Mouse (Mus musculus) thymus, postnatal 25 days (tissue): Measurements from ENCODE around the gene Ppfibp2.

Source experiments
- DNase-seq: peaks from one replicate; pipeline ENCODE4 v3.0.0; 2022

Gene Ppfibp2

DNA sequence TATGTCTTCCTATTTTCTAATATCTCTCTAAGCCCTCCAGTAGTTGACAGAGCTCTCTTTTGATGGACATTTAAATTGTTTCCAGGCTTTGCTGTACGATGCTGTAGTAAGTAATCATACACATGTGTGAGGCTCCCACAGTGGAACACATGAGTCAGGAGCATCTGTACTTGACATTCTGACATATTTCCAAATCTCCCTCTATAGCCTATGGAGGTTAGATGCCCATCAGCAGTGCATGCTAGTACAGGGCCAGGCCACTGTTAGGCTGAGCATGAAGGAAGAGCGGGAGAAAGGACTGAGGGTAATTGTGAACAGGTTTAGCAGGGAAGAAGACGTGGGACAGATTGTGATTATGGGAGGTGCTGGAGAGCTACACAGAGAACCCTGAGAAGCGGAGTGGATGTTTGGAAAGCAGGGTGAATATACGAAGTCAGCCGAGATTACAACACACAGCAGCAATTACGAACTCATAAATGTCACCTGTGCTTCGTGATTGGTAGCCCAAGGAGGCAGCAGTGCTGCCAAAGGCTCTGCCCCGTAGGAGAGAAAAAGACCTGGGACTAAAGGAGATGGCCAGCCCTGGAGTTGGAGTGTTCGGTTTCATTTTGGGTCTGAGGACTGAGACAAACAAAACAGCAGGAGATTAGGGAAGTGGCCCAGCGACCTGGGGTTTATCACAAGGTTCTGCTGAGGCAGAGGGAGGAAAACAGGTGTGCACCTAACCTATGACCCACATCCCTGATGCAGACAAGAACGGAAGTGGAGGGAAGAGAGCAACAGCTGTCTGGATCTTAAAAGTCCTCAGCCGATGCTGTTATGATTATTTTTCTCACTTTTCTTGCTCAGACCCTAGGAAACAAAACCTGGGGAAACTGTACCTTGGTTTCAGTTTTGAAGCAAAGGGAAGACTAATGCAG lies 107.7 kb downstream of the Ppfibp2 start:
- DNase-seq, result peak; percentile 50

DNA sequence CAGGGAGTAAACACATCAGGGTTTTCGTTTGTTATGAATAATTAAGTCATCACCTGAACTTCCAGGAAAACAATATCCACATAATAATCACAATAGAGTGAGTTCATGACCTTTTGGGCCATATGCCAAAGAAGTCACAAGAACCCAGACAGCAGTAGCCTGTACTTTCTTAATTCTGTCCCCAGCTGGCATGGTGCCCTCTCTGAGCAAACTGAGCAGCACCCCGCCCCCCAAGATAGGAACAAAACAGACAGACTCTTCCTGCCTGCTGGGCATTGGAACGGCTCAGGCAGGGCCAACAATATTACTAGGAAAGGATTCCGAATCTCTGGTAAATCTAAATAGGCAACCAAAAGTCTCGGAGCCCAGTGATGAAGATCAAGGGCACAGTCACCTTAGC lies 110.9 kb downstream of the Ppfibp2 start:
- DNase-seq, result no peak

DNA sequence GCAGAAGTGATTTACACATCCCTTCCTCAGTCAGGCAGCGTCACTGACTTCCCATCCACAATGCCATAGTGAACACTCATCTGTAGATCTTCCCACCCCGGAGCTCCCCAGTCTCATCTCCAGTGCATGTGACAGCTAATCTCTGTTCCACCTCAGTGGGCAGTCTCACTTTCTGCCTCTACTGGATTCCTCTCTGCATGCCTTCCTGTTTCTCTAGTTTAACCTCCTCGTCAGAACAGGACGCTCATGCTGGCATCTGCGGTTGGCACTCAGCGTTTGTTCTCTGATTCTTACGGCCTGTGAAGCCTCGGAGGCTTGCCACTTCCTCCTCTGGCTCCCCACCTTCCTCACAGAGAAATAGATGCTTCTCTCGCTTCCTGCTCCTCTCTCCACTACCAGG lies 112.6 kb downstream of the Ppfibp2 start:
- peak; percentile 85 for DNase-seq

DNA sequence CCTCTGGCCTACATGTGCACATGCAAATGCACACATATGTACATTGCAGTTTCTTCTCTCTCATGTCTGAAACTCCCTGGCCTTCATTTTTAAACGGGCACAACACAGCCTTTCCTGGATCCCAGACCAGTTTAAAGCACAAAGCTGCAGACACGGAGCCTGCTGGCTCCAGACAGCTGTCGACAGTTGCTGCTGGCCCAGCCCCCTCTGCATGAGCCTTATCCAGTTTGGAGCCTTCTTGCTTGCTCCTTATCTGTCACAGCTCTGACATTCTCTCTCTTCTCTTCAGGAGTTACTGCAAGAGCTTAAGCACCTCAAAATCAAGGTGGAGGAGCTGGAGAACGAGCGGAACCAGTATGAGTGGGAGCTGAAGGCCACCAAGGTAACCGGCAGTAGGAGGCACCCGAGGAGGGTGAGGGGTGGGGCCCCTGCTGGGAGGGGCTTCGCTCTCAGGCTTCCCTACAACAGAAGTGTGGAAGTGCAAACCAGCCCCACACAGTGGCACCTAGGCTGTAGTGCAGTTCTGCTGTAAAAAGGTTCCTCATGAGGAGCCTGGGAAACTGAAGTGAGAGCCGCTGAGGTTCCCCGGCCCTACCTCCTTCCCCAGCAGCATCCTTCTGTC lies 113.6 kb downstream of the Ppfibp2 start:
- peak; percentile 91 for DNase-seq

DNA sequence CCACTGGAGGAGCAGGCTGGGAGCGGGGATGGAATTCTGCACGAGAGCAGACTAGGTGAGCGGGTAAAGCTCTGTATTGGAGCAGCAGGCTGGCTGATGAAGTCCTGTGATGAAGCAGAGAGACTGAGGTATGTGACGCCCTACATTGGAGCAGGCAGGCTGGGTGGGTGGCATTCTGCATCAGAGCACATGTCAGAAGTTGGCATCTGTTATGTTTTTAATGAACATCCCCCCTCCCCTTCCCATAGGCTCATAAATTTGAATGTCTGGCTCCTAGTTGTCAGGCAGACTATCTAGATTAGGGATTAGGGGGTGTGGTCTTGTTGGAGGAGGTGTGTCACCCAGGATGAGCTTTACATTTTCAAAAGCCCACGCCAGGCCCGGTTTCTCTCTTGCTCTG lies 117.7 kb downstream of the Ppfibp2 start:
- no peak for DNase-seq

DNA sequence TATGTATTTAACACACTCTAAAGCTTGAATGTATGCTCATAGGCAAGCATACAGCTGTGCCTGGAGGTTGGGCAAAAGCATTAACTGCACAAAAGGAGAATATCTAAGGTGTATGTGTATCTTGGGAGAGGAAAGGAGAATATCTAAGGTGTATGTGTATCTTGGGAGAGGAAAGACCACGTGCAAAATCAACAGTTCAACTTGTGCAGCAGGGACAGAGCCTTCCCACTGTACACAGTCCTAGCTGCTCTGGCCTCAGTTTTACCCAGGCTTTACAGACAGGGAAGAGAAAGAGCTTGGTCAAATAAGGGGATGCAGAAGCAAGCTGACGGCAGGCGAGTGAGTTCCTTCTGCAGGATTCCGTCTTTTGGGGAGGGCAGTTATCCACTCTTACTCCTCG lies 119.1 kb downstream of the Ppfibp2 start:
- DNase-seq, result no peak

DNA sequence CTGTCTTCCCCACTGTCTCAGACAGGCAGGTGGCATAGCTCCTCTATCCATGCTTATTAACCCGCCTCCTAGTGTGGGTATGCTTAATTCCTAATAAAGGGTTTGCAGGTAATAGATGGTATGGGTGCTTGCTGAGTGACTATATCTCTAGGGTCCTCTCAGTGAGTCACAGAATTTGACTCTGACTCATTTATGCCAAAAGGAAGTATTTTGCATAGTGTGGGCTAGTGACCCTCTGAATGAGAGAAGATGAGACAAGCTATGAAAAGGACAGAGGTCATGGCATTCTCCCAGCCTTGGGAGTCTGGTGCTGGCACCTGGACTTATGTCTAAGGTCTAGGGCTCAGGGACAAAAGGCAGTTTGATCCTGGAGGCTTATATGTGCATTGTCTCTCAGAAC lies 125.8 kb downstream of the Ppfibp2 start:
- DNase-seq, result no peak

DNA sequence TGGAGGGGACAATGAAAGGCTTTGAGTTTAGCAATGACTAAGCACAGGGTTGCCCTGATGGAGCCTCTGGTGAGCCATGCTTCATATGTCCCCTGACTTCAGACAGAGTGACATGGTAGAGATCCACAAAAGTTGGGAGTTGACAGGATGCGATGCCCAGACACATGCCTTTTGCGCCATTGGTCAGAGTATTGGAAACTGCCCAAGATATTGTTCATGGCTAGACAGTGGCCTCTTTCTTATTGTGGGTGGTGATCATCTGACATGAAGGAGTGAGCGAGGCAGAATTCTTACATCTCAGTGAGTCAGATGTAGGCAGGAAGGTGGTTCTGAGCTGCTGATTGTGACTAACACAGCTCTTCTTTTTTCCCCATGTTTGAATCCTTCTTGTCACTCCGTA lies 127.5 kb downstream of the Ppfibp2 start:
- DNase-seq, result no peak

DNA sequence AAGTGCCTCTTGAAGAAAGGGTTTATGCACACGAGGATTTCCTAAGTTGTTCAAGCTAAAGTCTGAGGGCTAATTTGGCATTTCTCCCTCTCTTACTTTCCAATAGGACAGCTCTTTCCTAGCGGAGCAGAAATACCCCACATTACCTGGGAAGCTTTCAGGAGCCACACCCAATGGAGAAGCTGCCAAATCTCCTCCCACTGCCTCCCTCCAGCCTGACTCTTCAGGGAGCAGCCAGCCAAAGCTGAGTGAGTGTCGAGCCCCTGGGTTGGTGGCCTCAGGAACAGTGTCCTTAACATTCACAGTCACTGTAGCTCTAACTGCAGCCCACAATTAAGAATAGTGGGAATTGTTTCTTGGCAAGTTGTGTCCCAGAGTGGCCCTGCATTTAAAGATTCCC lies 132.5 kb downstream of the Ppfibp2 start:
- DNase-seq, result no peak

DNA sequence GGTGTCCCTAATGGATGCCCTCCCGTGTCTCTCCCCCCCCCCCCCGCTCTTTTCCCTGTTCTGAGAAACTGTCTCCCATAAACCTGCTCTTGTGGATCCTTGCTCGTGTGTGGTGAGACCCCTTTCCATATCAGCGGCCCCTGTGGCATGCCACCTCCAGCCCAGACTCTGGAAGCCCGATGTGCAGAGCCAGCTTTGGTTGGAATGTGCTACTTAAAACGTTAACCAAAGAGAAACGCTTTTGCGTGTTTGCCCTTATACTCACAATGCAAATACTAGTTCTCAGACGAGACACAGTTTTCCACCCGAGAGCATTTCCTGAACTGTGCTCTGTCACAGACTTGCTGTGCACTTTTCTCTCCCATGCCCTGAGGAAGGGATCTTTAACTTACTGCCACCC lies 135.6 kb downstream of the Ppfibp2 start:
- no peak for DNase-seq

DNA sequence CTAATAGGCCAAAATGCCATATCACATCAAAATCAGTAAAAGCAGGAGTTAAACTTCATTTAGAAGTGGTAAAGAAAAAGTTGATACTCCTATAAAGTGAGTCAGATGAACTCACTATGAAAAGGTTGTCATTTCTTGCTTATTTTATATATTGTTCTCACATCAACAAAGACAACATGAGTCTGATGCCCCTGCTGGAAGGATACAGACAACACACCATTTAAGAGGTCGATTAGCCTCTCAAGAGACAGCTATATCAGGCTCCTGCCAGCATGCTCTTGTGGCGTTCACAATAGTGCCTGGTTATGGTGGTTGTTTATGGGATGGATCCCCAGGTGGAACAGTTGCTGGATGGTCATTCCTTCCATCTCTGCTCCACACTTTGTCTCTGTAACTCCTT lies 138.2 kb downstream of the Ppfibp2 start:
- no peak for DNase-seq

DNA sequence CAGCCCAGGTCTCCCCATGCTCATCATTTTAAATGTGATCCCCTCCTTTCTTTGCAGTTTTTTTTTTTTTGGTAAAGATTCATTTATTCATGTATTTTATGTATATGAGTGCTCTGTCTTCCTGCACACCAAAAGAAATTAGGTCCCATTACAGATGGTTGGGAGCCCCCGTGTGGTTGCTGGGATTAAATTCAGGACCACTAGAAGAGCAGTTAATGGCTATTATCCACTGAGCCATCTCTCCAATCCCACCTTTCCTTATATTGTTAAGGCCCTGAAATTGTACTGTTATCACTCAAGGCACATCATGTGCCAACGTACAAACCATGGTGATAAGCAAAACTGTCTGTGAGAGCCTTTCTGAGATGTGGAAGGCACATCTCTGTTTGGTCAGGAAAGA lies 143.7 kb downstream of the Ppfibp2 start:
- DNase-seq, result peak; percentile 41

DNA sequence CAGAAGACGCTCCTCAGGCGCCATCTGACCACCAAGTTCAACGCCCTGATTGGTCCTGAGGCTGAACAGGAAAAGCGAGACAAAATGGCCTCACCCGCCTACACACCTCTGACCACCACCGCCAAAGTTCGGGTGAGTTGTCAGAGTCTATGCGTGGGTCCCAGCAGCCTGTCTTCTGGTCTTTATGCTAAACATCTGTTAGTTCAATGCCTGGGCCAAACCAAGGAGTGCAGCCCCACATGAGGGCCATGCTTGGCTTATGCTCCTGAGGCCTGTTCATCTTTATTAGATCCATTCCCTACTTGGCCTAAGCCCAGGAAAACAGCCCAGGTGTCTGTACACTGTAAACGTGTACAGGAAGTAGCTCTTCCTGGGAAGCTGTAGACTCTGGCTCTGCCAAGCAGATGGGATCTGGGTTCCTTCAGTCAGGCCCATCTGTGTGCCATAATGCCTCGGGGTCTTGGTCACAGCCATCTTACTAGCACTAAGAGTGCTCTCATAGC lies 148.0 kb downstream of the Ppfibp2 start:
- no peak for DNase-seq

DNA sequence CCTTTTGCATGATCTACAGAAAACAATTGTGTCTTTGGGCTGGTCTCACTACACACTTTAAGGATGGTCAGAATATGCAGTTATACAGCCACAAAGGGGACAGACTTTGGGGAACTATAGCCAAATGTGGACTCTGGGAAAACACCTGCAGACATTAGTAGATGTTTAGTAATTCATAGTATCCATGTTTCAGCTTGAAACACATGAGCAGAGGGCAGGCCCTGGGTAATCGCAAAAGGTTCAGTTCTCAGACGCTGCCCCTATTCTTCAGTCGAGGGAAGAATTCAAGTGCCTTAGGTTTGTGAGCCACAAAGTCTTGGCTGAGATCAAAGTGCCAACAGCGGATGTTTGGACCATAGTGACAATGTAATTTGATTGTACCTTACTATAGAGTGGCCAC lies 149.4 kb downstream of the Ppfibp2 start:
- no peak for DNase-seq

DNA sequence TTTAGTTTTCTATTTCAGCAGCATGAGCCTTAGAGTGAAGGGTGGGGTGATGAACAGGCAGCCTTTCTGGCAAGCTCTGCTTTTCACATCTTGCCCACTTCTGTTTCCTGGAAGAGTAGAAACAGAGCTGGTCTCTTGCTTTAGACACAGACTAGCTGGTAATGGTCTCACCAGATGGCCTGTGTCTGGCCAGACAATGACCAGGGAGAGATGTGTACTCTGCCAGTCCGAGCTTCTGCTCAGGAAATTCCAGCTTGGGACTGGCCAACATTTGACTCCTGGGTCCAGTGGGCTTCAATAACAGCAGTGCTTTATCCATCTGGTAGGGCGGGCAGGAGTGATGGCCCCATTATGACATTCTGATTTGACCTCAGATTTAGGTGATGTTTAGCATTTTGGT lies 150.1 kb downstream of the Ppfibp2 start:
- DNase-seq, result no peak

DNA sequence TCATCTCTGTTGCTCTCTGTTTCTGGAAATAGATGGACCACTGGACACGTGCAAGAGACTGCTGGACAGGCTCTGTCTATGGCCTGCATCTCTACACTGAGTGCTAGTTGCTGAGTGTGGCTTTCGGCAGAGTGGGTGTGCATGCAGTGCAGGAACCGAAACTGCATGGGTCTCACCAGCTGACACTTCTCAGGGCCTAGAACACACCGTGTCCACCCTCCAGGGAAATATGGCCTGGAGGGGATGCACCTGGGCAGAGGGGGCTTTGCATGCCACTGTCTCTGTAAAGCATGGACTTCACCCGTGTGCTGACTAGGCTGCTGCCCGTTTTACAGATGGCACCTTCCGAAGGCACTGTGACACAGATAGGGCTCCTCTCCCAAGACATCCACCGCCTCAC lies 151.0 kb downstream of the Ppfibp2 start:
- DNase-seq, result no peak

DNA sequence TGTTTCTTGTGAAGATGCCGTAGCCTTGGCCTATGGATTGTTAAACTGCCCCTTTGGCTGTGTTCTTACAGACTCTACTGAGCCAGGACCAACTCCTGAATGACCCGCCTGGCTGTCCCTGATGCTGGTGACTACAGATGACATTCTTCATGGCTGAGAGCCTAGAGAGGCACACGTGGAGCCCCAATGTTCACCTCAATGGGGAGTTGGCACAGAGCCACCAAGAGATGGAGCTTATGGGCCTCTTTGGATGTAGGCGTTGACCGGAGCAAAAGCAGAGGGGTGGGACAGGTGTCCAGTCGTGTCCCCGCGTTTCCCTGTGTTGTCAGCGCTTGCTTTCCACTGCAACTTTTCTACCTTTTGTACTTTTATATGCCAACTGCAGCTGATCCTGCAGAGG lies 152.5 kb downstream of the Ppfibp2 start:
- no peak for DNase-seq

DNA sequence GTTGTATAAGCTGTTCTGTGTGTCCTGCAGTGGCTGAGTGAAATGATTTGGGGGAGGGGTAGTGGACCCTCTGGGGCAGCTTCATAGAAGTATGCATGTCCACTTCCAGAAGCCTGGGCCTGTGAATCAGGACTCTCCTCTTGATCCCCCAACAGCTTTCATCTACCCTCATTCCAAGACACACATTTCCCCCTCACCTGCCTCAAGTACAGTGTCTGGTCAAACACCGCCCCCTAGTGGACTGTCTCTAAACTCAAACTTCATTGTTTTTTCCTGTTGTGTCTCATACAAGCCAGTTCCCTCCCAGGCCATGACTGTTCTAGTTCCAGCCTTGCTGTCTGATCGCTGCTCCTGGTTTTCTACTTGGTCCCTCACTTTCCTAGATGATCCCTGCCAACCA lies 152.9 kb downstream of the Ppfibp2 start:
- peak; percentile 68 for DNase-seq

DNA sequence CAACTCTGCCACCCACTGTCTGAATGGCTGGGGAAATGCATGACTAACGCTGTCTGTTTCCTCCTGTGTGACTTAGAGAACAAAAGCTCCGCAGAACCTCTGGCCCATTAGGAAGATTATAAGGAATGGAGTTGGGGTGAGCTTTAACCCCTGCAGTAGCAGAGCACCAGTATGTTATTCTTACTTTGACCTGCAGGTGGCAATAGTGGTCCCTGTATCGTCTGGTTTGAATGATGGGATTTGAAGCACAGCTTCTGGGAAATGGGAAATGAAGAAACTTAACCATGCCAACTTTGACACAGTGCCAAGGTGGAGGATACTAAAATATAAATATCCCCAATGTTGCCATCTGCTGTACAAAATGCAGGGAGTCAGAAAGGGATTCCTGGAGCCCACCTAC lies 154.3 kb downstream of the Ppfibp2 start:
- DNase-seq, result peak; percentile 10

DNA sequence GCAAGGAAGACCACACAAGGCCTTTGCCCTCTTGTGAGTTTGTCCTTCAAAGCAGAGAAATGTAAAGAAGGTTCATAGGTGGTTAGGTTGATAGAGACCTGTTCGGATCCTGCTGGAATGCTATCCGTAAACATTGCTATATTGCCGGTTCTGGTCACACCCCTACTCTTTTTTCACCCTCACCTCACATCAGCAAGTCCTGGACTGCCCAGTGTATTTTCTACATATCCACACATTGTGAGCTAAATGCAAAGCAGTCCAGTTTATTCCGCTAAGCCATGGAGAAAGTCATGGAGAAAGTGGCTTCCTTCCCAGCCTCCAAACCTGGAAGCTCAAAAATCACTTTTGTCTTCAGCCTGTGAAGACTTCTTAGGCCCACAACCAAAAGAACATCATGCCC lies 154.7 kb downstream of the Ppfibp2 start:
- DNase-seq, result no peak

DNA sequence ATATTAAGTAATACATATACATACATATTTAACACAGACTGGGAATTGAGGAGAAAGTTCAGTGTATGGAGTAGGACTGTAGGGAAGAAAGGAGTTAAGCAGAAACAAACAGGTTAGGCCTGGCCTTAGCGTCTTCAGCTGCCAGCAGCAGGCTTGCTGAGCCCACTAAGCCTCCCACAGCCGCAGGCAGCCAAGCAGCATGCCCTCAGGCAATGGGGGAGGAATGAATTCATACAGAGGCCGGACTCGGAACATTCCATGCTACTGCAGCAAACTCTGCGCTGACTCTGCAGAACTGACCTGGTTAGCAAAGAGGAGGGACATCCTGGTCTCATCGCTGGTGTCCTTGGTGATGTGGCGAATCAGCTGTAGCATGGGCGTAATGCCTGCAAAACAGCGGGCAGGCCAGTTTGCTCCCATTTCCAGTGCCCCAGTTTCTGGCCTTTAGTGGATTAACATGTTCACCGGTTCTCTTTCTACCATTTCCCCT lies 157.1 kb downstream of the Ppfibp2 start:
- DNase-seq, result no peak

DNA sequence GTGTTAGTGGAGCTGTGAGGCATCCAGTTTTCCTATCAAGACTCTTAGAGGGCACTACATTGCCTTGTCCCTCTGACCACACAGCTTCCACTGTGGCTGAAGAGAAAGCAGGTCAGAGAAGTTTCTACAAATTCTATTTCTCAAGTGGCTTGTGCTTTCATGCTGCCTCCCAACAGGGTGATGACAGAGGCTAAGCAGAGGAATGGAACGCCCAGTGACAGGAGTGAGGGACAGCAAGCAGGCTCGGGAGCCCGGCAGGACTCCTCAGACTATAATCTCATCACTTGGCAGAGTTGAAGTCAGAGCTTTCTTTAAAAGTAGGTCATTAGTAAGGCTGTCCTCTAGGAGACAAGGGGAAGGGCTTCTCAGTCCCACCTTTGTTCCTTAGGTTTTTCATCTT lies 160.9 kb downstream of the Ppfibp2 start:
- DNase-seq, result no peak

DNA sequence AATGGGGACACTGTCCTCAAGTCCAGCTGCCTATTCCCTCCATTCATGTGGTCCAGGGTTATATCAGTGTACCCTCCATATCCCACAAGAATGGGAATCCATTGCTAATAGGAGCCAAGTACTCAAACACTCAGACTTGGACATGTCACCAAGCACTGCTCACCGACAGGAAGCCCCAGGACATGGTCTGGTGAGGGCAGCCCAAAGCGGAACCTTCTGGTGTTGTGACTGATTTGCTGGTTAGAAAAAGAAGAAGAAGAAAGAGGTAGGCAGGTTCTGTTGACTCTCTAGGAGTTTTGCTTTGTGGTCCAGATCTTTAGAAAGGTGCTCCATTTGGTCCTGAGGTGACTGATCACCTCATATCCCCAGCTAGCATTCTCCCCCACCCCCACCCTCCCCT lies 161.7 kb downstream of the Ppfibp2 start:
- no peak for DNase-seq
